Mouse (Mus musculus): ENCODE data around the gene Mpzl1.

GRCm38 (mm10) chr1:165586366-165586765 lies 48.0 kb downstream of the Mpzl1 start:
- TF ChIP-seq CTCF (IDR thresholded peaks at IDR 0.05) (no peak), POLR2A (IDR thresholded peaks at IDR 0.05; ENCODE audit: insufficient read depth, low read depth, low read length) (no peak), EP300 (IDR thresholded peaks at IDR 0.05; ENCODE audit: insufficient read depth, low read depth, low read length) (no peak)

Measured in heart, adult 2 months (tissue).